Mouse (Mus musculus): Measurements from ENCODE around the gene Gid8.

The Gid8 gene

GRCm38 (mm10) chr2:180709923-180710272, at the start of gene Gid8, which contains the start of gene Dido1:
Gene Gid8, plus strand, starts transcription at chr2:180710117.
Gene Dido1, minus strand, starts transcription at chr2:180709999.
- peak; percentile 98 for DNase-seq (ENCODE audit: low read depth, low spot score)

GRCm38 (mm10) chr2:180660521-180660920, 49.4 kb upstream of the Gid8 start:
- DNase-seq (ENCODE audit: low read depth, low spot score), result no peak

- no peak for DNase-seq (ENCODE audit: low read depth, low spot score)
These were observed 47.9 kb upstream of the Gid8 start for GRCm38 (mm10) chr2:180662008-180662407.

GRCm38 (mm10) chr2:180676706-180677105, 33.2 kb upstream of the Gid8 start:
- DNase-seq (ENCODE audit: low read depth, low spot score), result no peak

GRCm38 (mm10) chr2:180678609-180679140, 31.2 kb upstream of the Gid8 start:
- DNase-seq (ENCODE audit: low read depth, low spot score), result peak; percentile 36

GRCm38 (mm10) chr2:180681225-180681624, 28.7 kb upstream of the Gid8 start:
- no peak for DNase-seq (ENCODE audit: low read depth, low spot score)

- no peak for DNase-seq (ENCODE audit: low read depth, low spot score)
These were observed 26.4 kb upstream of the Gid8 start for GRCm38 (mm10) chr2:180683524-180683923.

GRCm38 (mm10) chr2:180684031-180684430, 25.9 kb upstream of the Gid8 start:
- no peak for DNase-seq (ENCODE audit: low read depth, low spot score)

GRCm38 (mm10) chr2:180689841-180690240, 20.1 kb upstream of the Gid8 start:
- no peak for DNase-seq (ENCODE audit: low read depth, low spot score)

- DNase-seq (ENCODE audit: low read depth, low spot score), result peak; percentile 41
These were observed 17.3 kb upstream of the Gid8 start for GRCm38 (mm10) chr2:180692630-180693029.

GRCm38 (mm10) chr2:180695176-180695575, 14.7 kb upstream of the Gid8 start:
- no peak for DNase-seq (ENCODE audit: low read depth, low spot score)

- no peak for DNase-seq (ENCODE audit: low read depth, low spot score)
These were observed 9.5 kb upstream of the Gid8 start for GRCm38 (mm10) chr2:180700457-180700856.

GRCm38 (mm10) chr2:180701053-180701766, 8.7 kb upstream of the Gid8 start:
- peak; percentile 29 for DNase-seq (ENCODE audit: low read depth, low spot score)

- peak; percentile 89 for DNase-seq (ENCODE audit: low read depth, low spot score)
These were observed 7.9 kb upstream of the Gid8 start for GRCm38 (mm10) chr2:180701767-180702621.

GRCm38 (mm10) chr2:180702701-180703149, 7.2 kb upstream of the Gid8 start:
- no peak for DNase-seq (ENCODE audit: low read depth, low spot score)

- no peak for DNase-seq (ENCODE audit: low read depth, low spot score)
These were observed 6.7 kb upstream of the Gid8 start for GRCm38 (mm10) chr2:180703175-180703574.

- DNase-seq (ENCODE audit: low read depth, low spot score), result no peak
These were observed 6.1 kb upstream of the Gid8 start for GRCm38 (mm10) chr2:180703645-180704359.

GRCm38 (mm10) chr2:180704591-180704990, 5.3 kb upstream of the Gid8 start:
- DNase-seq (ENCODE audit: low read depth, low spot score), result peak; percentile 25

- DNase-seq (ENCODE audit: low read depth, low spot score), result no peak
These were observed 4.9 kb upstream of the Gid8 start for GRCm38 (mm10) chr2:180705066-180705465.

GRCm38 (mm10) chr2:180705975-180706374, 3.9 kb upstream of the Gid8 start:
- no peak for DNase-seq (ENCODE audit: low read depth, low spot score)

- no peak for DNase-seq (ENCODE audit: low read depth, low spot score)
These were observed 644 bp upstream of the Gid8 start for GRCm38 (mm10) chr2:180709023-180709922.

Measured in skeletal muscle tissue, adult 2 months (tissue).